Mouse (Mus musculus) ovary, postnatal 10 days (tissue): Measurements from ENCODE around the gene Pfdn6.
"Not testable (repeated sequence)": the region's sequence is repeated elsewhere in the genome, so short reads cannot be mapped to it uniquely, and the experiment has no call there.

ENCODE experiments used
- DNase-seq: peaks from one replicate; pipeline ENCODE4 v3.0.0; 2022; ENCODE audit warnings: low spot score

Gene Pfdn6

DNA sequence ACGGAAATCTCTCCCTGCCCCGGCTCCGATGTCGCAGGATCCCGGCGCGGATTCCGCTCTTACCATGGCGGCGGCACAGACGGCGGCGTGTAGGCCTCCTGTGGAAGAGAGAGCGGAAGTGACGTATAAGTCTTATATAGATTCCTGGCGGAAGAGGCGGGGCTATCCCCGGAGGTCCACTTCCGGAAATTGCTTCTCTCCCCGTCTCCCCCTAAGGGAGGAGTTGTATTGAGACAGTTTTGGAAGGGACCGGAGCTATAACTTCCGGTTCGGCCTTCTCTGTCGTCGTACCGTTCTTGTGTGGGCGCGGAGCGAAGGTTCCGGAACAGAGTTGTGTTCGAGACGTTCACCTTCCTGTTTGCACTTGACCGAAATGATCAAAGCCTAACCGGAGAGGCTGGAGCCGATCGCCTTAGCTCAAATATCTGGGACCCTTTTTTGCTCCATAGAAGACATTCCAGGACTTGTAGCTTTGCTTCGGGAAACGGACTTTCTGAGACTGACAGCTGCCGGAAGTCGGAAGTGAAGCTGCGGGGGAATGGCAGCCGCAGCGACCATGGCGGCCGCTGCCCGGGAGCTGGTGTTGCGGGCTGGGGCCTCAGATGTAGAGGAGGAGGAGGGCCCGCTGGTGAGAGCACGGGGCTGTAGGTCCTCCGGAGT is 15.5 kb upstream of the Pfdn6 start, which contains the start of the genes Vps52 and Rps18:
Gene Vps52 (plus strand): TSS at position 258 of the 660 bp plus-strand sequence.
Gene Rps18 (minus strand): TSS at position 447 of the 660 bp plus-strand sequence.
- DNase-seq, result peak; percentile 92

DNA sequence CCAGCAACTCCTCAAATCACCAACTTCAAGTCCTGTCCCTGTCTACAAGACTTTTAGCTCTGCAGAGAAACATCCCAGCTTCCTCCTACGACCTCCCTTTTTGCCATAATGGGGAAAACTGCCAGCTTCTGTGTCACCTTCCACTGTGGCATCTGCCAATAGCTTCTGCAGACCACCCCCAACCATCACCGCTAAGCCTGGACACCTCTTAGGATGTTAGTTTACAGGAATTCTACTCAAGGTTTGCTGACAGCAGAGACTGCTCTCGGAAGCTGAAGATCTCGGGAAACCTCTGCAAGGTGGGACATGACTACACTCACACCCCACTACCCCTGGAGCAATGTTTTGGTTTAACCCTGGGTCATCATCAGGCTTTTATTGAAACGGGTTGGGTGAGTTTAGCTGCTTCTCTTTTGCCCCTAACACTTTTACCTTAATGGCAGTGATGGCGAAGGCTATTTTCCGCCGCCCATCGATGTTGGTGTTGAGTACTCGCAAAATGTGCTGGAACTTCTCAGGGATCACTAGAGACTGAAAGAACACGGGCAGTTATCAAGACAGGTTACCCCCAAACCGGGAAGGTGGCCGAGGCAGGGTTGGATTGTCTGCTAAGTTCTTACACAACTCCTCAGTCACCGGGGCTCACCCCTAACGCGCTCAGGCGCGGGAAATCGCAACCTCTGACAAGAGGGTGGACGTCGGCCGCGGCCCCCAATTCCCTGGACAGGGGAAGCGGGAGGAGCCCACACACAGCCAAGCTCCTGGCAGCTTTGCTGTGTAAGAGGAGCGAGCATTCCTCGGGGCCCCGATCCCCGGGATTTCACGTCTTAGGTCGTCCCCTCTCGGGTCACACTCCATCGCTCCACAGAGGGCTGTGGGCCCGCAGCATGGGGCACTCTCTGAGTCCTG is 14.8 kb upstream of the Pfdn6 start:
- DNase-seq, result no peak

DNA sequence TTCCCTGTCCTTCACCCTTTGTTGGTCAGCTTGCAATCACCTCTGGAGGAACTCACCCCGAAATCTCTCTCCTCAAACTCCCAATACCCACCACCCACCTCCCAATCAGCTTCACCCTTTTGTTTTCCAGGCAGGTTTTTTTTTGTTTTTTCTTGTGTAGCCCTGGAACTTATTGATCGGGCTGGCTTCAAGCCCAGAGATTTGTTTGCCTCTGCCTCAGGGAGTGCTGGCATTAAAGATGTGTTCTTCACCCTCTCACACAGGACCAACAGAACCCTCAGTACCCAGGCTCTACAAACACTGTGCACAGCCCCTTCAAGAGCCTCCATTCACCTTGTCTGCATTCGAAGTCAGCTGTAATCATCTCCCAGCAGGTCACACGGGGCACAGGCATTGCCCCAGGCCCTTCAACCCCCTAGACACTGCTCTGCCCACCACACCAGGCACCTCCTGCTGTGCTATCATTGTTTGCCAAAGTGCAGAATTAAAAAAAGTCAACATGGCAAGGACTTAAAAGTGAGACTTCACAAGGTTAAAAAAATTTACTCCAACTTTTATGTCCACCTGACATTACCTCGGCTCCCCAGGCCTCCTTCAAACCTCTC is 13.9 kb upstream of the Pfdn6 start:
- no peak for DNase-seq

DNA sequence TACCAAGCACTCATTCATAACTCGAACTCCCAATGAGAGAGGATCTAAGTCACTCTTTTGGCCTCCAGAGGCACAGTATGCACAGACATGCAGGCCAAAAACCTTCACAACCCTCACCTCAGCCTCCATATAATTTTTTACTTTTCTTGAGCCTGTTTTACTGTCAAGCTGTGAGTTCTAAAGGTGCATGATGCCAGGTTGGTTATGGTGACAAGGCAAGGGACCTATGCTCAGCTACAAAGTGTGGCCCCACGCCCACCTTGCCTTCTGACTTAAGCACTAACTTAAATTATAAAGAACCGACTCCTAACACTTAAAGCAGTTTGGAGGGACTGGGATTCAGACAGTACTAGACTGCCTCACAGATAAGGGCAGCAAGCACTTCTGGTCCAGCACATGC is 13.2 kb upstream of the Pfdn6 start:
- DNase-seq, result no peak

DNA sequence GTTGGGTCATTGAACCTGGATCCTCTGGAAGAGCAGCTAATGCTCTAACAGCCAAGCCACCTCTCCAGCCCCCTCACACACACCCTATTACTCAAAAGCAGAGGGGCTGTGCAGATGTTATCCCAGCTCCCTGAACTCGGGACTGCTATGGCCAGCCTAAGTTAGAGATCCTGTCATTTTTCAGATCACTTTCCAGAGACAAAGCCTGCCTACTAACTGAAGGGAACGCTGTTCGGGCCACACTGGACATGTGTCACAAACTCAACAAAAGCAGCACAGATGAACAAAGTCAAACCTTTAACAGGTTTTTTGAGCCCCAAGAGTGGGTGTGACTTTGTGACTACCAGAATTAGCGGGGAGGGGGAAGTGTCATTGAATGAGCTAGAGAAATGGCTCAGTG is 12.7 kb upstream of the Pfdn6 start:
- DNase-seq, result no peak

DNA sequence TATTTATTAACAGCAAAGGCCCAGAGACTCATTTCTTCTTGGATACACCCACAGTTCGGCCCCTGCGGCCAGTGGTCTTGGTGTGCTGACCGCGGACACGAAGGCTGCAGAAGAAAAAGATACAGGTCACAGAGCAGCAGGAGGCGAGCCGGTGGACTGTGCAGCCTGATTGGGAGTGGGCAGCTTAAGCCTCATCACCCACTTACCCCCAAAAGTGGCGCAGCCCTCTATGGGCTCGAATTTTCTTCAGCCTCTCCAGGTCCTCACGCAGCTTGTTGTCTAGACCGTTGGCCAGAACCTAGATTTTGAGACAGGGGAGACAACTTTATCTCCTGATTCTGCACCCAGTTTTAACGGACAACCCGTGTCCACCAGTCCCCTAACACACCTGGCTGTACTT is 11.9 kb upstream of the Pfdn6 start:
- not testable (repeated sequence) for DNase-seq

DNA sequence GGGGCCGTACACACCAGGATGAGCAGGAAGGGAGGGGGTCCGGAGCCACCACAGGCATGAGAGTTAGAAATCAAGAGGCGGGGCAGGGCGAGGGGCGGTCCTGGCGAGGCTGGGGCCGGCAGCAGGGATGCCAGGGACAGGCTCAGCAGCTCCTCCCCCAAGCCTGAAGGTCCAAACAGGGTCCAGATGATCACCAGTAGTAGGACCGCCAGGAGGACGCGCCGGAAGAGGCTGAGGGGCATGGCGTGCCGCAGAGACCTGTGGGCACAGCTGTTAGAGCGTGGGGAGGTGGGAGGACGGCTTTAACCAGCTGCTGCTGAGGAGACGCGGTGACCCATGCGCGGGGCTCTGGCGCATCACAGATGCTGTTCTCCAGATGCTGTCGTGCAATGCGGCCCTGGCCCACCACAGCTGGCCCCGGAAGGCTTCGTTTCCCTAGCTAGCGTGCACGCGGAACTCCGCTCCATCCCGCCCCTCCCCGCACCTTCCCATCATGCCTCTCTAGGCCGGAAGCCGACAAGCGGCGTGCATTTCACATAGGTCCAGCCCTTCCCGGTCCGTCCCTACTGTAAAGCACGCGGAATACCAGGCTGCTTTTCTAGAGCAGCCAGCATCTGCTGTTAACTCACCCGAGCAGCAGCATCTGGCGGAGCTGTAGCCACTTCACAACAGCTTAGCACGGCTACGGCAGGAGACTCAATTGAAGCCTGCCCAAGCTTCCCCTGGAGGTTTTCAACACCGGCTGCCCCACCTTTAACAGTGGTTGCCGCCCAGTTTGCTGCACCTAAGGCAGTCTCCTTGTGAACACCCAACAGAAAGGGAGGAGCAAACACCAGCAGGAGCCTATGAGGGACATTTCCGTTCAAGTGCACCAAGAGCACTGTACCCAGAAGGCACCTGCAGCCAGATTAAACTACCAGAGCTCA is 11.1 kb upstream of the Pfdn6 start, which contains the start of gene B3galt4:
Gene B3galt4 (minus strand): TSS at position 468 of the 926 bp plus-strand sequence.
- DNase-seq, result peak; percentile 57

DNA sequence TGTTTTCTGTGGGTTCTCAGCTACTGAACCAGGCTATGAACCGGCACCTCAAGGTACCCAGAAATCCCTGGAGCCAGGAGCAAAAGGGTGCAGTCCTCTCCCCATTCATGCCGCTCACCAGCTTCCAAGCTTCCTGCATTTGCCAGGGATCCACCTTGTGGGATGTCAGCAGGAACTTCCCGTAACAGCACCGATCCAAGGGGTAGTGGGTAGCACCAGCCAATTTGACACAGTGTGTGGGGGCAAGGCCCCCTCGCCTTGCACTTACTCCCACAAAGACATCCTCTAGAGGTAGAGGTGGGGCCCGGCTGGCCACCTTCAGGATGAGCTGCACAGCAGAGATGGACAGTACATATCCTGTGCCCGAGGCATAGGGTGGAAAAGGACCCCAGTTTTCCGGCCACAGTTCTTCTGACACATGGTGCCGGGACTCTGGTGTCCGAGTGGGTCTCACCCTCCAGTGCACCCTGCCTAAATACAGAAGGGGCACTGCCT is 10.0 kb upstream of the Pfdn6 start:
- DNase-seq, result no peak

DNA sequence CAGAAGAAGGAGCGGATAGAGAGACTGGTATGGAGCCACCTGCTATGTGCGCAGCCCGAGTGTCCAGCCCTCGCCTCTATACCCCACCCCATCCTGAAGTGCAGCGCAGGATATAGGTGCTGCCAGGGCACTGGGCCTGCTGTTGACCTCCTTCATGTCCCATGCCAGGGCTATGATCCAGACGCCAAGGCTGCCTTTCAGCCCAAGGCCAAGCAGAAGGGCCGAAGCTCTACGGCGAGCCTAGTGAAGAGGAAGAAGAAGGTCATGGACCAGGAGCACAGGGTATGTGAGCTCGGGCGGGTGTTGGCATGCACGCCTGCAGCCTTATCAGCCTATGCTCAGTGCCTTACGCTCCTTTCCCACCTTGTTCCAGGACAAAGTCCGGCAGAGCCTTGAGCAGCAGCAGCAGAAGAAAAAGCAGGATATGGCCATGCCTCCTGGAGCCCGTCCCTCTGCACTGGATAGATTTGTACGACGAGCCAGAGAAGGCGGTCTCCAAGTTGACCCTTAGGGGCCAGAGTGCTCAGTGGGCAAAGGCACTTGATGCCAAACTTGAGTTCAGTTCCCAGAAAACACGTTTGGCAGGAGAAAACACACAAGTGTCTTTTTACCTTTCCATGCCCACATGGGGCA is 8.9 kb upstream of the Pfdn6 start:
- no peak for DNase-seq

DNA sequence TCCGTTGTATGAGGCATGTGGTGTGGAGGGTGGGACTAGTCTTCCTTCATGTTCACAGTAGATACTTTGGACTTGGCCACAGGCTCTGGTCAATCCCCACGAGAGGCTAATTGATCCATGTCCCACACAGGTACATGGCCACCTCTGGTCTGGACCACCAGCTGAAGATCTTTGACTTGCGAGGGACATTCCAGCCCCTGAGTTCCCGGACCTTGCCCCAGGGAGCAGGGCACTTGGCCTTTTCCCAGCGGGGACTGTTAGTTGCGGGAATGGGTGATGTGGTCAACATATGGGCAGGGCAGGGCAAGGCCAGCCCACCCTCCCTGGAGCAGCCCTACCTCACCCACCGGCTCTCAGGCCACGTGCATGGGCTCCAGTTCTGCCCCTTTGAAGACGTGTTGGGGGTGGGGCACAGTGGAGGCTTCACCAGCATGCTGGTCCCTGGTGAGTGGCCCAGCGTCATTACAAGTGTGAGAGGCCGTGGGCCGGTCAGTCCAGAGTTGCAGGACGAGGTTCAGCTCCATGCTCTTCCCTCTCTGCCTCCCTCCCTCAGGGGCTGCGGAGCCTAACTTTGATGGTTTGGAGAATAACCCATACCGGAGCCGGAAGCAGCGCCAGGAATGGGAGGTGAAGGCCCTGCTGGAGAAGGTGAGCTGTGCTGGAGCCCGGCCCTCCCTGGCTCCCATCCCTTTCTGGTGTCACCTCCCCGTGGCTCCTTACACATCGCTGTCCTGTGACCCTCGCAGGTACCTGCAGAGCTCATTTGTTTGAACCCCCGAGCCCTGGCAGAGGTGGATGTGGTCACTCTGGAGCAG is 8.2 kb upstream of the Pfdn6 start:
- no peak for DNase-seq

DNA sequence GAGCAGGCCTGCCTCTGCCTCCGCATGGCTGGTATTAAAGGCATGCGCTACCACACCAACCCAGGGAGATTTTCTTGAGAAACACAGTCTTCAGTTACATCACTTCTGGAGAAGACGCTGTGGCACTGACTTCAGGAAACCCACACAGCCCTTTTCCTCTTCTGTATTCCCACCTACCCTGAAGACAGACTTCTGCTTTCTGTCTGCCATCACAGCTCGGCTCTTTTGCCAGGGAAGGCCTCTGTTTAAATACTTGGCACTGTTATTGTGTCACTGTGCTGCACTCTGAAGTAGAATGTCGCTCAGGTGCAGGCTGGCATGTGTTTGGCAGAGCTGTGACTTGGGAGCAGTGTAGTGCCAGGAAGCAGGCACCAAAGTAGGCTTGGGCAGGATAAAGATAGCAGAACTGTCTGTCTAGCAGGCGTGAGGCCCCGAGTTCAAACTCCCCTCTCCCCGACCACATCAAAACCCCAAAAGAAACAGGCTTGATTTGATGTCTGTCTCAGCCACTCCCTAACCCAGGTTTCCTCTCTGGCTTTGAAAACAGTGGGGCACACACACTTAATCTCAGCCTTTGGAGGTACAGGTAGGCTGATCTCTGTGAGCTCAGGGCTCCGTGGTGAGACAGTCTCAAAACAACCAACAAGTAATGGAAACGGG is 7.4 kb upstream of the Pfdn6 start:
- no peak for DNase-seq

DNA sequence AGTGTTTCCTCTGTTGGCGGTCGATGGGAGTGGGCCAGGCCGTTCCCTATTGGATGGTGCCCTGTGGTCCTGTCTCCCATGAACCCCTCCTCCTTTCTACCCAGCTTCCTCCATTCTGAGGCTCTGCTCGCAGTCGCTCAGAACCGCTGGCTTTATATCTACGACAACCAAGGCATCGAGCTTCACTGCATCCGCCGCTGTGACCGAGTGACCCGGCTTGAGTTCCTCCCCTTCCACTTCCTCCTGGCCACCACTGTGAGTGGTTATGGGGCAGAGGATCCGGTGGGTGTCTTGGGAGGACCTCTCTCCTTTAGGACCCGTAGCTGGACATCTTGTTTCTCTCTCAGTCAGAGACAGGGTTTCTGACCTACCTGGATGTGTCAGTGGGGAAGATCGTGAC is 3.3 kb upstream of the Pfdn6 start:
- DNase-seq, result no peak

DNA sequence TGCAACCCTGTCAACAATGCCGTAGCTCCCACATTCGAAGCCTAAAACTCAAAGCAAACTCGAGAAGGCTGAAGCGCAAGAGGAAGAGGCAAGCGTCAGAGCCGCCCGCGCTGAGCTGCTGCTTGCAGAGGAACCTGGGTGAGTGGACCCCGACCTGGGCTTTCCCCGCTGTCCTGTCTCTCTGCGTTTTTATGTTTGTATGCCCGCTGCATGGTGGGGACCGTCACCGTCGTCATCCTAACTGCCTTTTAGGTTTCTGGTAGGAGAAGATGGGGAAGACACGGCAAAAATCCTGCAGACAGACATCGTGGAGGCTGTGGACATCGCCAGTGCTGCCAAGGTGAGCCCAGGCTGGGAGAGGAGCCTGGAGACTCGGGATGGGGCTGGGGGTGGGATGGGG is 1.2 kb upstream of the Pfdn6 start:
- no peak for DNase-seq

DNA sequence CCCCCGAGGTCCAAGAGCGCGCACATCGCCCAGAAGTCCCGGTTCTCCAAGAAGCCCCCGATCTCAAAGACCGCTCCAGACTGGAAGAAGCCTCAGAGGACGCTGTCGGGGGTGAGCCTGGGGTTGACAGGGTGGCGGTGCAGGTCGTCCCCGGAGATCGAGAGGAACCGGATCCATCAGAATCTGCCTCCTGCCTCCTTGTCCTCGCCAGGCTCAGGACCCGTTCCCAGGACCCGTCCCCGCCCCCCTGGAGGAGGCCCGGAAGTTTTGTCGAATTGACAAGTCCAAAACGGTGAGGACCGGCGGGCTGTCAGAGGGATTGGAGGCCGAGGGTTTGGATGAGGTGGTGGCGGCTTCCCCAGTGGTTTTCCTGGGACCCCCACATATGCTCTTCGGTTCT is 838 bp upstream of the Pfdn6 start:
- no peak for DNase-seq

DNA sequence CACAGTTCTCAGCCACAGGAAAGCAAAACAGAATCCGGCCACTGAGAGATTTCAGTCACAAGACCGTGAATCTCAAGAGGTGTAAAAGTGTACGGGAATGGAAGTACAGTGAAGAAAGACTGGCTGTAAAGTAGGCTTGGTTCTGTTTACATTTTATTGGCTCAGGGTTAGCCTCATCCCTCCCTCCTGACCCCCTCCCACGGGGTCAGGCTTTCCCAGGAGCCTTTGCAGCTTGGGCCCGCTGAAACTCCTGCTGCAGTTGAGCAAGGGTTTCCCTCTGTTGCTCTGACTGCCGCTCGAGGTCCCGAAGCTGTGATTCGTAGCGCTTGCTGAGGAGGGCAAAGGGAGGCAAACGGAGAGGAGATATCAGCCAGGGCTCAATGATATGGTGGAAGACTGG is 1.4 kb downstream of the Pfdn6 start:
- DNase-seq, result no peak

DNA sequence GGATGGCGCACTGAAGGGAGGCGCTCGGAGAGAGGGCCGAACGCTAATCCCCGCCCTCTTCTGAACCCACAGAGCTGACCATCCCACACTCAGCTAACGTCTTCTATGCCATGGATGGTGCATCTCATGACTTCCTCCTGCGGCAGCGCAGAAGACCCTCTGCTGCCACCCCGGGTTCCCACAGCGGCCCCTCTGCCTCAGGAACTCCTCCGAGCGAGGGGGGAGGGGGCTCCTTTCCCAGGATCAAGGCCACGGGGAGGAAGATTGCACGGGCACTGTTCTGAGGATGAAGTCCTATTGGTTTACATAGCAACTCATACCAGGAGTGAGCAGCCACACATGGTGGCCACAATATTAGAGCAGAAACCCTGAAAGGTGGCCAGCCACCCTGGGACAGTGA is 3.1 kb downstream of the Pfdn6 start:
- DNase-seq, result no peak

DNA sequence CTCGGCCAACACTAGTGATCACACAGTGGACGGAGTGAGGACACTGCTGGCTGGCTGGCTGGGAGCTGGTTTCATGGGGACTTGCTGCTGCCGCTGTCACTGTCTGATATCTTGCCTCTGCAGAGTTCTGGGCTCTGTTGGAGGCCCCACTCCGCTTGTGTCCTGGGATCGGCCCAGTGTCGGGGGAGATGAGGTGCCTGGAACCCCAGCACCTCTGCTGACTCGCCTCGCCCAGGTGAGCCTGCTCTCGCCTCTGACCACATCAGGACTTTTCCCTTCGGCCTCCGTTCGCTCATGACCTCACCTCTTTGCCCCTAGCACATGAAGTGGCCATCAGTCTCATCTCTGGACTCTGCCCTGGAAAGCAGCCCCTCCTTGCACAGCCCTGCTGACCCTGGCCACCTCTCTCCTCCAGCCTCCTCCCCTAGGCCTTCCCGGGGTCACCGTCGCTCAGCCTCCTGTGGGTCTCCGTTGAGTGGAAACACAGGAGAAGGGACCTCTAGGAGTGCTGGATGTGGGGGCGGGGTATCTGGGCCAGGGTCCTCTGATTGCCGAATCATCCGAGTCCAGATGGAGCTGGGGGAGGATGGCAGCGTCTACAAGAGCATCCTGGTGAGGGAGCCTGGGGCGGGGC is 4.6 kb downstream of the Pfdn6 start:
- DNase-seq, result no peak

DNA sequence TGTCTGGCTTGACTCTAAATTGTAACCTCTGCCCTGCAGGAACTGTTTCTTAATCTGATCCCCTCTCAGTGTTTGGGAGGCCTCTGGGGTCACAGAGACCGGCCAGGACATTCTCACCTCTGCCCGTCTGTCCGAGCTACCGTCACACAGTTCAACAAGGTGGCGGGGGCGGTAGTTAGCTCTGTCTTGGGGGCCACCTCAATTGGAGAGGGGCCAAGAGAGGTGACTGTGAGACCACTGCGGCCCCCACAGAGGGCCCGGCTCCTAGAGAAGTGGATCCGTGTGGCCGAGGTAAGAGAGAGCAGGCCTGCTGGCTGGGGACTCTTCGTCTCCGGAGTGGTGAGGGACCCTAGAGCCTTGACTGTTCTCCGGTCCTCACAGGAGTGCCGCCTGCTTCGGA is 7.2 kb downstream of the Pfdn6 start:
- no peak for DNase-seq

DNA sequence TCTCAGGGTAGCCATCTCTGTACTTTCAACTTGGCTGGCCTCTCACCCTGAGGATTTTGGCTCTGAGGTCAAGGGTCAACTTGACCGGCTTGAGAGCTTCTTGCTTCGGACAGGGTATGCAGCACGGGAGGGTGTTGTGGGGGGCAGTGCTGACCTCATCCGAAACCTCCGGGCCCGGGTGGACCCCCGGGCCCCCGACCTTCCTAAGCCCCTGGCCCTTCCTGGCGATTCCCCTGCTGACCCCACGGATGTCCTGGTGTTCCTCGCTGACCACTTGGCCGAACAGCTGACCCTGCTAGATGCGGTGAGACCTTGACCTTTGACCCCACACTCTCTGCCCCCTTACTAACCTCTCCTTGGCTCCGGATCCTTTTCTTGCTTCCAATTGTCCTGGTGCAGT is 7.7 kb downstream of the Pfdn6 start:
- no peak for DNase-seq
